Mouse (Mus musculus): ENCODE measurements at regions not wholly inside any gene's neighbourhood (a gene's known extent, or its start where the extent isn't known, plus 50 kb on each side); places are given as distances from the start of the nearest gene placed in this dataset.

- DNase-seq (ENCODE audit: low spot score), result no peak
- no peak for ATAC-seq (ENCODE audit: low FRiP score)
- Histone ChIP-seq H3K4me2 (ENCODE audit: low read depth, low read length, poor library complexity, severe bottlenecking) (no peak overlapping the region), H3K9me3 (ENCODE audit: low read length) (no peaks in the 10 kb centered on the region), H3K9ac (replicated peaks; ENCODE audit: low read length, poor library complexity, severe bottlenecking) (no peak overlapping the region), H3K27ac (ENCODE audit: low read depth, low read length) (no peak overlapping the region), H3K27me3 (ENCODE audit: insufficient read depth, low read length) (no peaks in the 10 kb centered on the region), H3K4me3 (ENCODE audit: low read depth, low read length) (no peak overlapping the region), H3K4me1 (ENCODE audit: insufficient read depth, low read length) (no peaks in the 10 kb centered on the region), H3K36me3 (ENCODE audit: insufficient read depth, low read length) (no peaks in the 10 kb centered on the region)
- WGBS, result 10% methylated on average over 2 of the region's 2 CpGs
- TF ChIP-seq CTCF (IDR thresholded peaks at IDR 0.05), result peak; percentile 47
Measured at GRCm38 (mm10) chr5:52240540-52240939, 50.2 kb upstream of the Dhx15 start.
